Mouse (Mus musculus) urinary bladder, postnatal 4 days (tissue): ENCODE results near the gene Tmem33.

Experiments
- DNase-seq, 2 experiments: peaks; one replicate each; pipeline ENCODE4 v3.0.0; 2021 to 2022; ENCODE audit warnings: low spot score in 2 of 2

The Tmem33 gene

DNA sequence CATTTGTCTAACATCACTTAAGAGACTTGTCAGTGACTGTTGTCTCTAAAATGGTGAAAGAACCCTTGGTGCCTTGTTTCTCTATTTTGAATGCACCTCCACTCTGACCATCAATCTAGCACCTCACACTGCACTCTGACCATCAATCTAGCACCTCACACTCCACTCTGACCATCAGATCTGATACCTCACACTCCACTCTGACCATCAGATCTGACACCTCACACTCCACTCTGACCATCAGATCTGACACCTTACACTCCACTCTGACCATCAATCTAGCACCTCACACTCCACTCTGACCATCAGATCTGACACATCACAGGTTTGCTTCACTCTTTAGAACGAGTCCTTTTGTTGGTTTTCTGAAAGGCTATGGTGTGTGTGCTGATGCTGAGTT is 63.7 kb downstream of the Tmem33 start:
- DNase-seq: no peak

DNA sequence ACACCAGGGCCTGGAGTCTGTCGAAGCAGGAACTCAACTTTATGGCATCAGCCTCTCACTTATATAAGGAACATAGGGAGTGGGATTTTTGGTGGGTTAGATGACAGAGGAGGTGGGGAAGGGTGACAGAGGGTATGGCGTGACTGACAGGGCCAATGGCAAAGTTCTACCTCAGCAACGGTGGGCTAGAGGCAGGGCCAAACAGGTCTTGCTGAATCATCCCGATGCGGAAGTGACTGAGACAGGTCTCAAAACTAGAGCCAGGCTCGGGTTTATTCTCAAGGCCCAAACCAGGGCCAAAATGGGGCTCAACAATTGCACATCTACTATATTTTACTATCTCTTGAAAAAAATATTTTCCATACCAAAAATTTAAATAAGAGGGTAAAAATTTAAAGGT is 80.4 kb downstream of the Tmem33 start:
- no peak for DNase-seq
